Mouse (Mus musculus): ENCODE data around the gene Ppm1m. TPM values are rescaled to one million over a fixed set of nuclear protein-coding genes. Genes with fewer than 3 reads are reported as not detected.
"Not testable (repeated sequence)": the region's sequence is repeated elsewhere in the genome, so short reads cannot be mapped to it uniquely, and the experiment has no call there.

Gene Ppm1m
- polyA plus RNA-seq, 1 experiment, result 14.6 TPM

DNA sequence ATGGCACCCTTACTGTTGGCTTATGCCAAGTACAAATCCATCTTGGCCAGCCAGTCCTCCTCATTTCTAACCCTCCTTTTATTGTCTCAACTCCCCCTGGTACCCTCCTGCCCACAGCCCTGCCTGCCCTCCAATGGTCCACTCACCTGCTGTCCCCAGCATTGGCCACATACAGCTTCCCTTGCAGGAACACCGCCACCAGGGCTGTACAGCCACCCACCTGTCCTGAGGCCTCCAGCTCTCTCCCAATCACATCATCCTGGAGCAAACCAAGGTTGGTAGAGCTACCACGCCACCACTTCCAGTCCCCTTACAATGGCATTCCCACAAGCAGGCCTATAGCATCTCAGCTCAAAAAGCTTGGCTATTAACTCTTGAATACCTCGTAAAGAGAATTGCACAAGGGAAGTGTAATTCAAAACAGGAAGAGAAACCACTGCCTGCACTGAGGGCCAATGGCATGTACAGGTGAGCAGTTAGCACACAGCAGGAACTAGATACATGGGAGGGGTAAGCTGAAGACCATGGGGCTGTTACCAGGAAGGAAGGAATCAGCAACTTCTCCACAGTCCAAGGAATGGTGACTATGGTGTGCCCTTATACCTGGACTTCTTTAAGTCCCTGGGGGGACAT, 2.3 kb downstream of the Ppm1m start:
- no peak for DNase-seq (ENCODE audit: low read depth, low spot score)
- WGBS, result 70% methylated on average over 3 of the region's 3 CpGs

DNA sequence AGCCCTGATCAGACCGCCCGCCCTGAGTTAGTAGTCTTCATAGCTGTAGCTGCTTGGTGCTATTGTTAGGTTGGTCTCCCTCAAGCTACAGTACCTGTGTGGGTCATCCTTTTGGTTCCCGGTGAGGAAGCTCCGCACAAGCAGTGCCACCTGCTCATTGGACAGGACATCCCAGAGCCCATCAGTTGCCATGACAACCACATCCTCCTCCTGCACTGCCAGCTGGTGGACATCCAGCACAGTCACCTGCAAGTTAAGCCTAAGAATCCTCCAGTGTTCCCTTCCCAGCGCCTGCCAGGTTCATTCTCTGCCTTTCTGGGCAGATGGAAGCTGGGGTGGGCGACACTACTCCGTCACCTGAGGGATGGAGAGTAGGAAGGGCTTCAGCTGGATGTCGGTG, 3.9 kb downstream of the Ppm1m start:
- no peak for DNase-seq (ENCODE audit: low read depth, low spot score)
- WGBS, result 85% methylated on average over 8 of the region's 8 CpGs

DNA sequence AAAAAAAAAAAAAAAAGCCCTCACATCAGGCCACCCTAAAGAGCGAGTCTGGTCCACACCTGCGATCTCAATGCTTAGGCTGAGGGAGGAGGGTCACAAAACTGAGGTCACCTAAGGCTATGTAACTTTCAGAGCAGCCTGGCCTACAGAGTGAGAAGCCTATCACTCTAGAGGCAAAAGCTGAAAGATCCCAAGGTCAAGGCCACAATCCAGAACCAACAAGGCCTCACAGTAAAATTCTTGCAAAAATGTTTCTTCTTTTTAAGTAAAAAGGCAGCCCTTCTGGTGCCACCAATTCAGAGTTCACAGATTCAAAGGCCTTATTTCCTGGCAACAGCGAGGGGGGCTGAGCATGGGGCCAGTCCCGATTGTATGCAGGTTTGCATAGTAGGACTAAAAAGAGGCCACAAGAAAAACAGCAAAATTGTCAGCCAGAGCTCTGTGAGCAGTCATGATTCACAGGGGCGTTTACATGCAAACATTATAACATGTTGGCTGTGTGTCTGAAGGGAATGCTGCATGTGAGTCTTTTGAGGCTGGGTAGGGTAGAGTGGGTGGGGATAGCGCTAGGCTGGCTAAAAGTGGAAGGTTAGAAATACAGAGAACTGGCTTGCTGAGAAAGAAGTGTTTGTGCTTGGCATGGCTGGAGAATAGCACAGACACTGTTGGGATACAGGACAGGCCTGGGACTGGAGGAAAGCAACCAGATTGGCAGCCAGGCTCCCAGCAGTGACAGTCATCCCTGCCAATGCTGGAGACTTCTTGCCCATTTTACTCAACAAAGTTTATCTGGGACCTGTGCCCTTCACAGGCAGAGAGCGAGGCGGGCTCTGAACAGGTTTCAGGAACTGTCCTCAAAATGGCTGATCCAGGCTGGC, 5.4 kb downstream of the Ppm1m start:
- 85% methylated on average over 8 of the region's 8 CpGs for WGBS

DNA sequence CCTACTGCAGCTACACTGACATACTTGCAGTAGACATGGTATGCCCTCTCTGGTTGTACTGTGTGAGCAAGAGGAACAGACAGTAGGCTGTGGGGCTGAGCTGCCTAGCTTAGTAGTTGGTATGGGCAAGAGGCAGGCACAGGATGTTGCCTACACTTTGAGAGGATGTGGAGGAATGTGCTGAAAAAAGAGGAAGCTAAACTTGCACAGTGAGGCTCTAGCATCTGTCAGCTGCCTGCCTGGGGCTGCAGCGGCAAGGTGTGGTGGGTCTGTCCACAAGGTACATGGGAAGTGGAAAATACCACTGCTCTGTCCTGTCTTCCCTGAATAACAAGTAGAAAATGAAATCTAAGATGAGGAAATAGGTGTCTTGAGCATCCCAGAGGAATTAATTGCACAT, 6.5 kb downstream of the Ppm1m start:
- DNase-seq (ENCODE audit: low read depth, low spot score), result no peak
- 86% methylated on average over 1 of the region's 1 CpGs for WGBS

More for the DNA sequence above, 5.4 kb downstream of the Ppm1m start:
- DNase-seq (ENCODE audit: low read depth, low spot score), result no peak

DNA sequence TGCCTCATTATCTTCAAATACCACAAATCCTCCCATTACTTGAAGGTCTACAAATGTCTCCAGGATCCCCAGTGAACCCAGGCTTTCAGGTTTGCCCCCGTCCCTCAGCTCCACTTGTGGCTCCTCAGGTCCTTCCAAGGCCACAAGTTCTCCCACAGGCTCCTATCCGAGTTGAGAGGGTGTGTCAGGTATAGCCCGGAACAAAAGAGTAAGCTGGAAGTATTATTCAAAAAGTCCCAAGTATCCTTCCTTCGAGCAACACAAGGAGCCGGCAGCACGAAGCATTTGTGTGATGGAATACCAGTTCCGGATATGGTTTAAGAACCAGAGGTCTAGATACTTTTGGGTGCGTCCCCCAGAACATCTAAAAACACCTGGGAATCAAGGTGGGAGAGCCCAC, 7.5 kb downstream of the Ppm1m start:
- DNase-seq (ENCODE audit: low read depth, low spot score), result no peak
- WGBS, result 91% methylated on average over 8 of the region's 8 CpGs

DNA sequence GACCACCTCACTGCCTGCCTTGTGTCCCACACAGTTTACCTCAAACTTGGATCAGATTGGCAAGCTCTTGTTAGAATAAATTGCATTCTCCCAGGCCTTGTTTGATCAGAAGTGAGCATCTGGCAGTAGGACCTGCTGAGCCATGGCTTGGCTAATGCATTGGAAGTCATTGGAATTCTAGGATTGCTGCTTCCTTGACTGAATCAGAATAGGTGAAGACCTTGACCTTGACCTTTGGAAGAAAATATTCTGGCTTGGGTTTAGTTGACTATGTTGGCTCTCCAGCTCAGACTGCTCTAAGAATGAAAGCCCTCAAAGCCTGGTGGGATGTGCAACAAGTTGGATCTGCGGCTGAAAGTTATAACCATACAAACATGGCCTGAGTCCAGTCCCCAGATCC, 8.2 kb downstream of the Ppm1m start:
- WGBS, result 79% methylated on average over 1 of the region's 1 CpGs
- no peak for DNase-seq (ENCODE audit: low read depth, low spot score)

DNA sequence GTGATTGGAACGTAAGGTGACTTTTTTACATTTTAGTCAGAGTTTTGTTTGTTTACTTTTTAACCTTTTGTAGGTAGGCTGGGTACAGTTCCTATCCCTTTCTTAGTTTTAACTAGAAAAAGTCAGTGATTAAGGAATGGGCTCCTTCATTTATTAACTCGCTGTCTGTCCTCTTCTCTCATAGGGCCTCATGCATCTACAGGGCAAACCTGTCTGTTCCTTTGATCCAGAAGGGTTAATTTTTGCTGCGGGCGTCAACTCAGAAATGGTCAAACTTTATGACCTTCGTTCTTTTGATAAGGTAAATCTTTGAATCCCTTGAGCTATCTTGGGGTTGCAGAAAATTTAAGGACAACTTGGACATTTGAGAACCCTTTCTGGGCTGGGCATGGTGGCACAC, 15.6 kb downstream of the Ppm1m start:
- DNase-seq (ENCODE audit: low read depth, low spot score), result no peak
- whole genome bisulfite sequencing, result 67% methylated on average over 5 of the region's 5 CpGs

DNA sequence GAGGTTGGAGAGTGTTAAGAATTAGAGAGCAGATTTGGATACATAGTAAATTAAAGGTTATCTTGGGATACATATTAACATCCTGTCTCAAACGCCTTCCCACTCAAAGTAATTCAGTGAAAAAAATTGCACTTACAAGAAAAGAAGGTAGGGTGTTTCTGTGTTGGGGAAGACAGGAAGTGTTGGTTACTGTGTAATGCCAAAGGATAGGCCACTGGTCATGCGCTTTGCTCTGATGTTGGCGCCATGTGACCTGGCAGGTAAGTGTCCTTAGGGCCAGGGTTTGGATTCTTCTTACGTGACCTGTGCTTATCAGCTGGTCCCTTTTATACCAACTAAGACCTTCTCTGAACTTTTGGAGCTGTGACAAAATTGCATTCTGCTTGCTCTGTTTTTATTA, 17.4 kb downstream of the Ppm1m start:
- DNase-seq (ENCODE audit: low read depth, low spot score), result no peak
- WGBS, result 82% methylated on average over 4 of the region's 4 CpGs

DNA sequence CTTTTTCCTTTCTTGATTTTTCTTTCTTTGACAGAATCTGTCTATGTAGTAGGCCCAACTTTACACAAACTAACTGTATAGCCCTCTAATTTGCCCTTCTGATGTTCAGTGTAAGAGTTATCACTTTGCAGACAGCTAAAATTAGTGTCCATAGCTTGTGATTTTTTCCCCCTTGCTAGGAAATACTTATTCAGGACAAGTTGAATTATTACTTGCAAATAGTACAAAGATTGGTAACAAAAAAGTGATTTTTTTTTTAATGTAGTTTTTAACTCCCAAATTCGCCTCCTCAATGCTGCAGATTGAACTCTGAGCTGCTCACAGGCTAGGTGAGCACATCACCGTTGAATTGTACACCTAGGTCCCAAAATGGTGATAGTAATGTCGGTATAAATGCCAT, 19.6 kb downstream of the Ppm1m start:
- WGBS, result 90% methylated on average over 3 of the region's 3 CpGs
- no peak for DNase-seq (ENCODE audit: low read depth, low spot score)

DNA sequence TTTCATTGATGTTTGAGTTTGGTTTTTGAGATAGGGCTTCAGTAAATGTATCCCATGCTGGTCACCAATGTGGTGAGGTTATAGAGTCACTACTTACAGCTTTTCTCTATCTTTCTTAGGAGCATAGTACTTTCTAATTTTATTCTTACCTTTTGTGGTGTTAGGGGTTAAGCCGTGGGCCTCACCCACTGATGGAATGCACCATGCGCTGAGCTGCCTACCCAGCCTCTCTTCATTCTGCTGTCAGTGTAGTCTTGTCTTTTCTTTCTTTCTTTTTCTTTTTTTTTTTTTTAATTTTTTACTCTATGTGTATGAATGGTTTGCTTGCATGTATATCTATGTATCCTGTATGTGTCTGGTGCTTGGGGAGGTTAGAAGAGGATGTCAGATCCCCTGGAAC, 20.1 kb downstream of the Ppm1m start:
- DNase-seq (ENCODE audit: low read depth, low spot score), result no peak
- WGBS, result 57% methylated on average over 2 of the region's 2 CpGs

DNA sequence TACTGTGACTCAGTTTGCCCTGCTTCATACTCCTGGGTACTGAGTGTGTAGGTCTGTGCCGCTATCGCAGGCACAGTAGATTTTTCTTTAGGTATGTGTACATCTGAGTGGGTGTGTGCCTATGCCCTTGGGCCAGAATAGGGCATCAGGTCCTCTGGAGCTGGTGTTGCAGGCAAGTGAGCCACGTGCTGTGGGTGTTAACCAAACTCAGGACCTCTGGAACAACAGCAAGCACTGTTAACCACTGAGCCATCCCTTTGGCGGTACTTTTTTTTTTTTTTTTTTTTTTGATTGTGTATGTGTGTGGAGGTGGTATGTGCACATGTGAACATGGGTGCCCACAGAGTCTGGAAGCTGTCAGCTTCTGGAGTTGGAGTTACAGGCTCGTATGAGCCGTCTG, 21.7 kb downstream of the Ppm1m start:
- no peak for DNase-seq (ENCODE audit: low read depth, low spot score)
- 78% methylated on average over 6 of the region's 6 CpGs for WGBS

DNA sequence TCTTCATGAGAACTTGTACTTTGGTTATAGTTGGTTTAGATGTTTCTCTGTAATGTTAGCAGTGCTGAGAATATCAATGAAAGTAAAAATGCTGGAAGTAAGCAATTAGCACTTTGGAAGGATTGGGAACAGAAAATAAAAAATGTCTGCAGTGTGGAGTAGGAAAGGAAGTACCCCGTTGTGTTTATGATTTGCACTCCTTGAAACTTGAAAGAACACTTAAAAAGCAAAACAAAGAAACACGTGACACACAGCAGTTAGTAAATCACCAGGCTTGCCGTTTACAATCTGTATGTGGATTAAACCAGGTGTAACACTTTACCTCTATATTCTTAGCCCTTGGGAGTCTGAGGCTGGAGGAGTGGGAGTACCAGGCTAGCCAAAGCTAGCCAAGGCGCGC, 22.8 kb downstream of the Ppm1m start:
- no peak for DNase-seq (ENCODE audit: low read depth, low spot score)
- 54% methylated on average over 5 of the region's 5 CpGs for WGBS

DNA sequence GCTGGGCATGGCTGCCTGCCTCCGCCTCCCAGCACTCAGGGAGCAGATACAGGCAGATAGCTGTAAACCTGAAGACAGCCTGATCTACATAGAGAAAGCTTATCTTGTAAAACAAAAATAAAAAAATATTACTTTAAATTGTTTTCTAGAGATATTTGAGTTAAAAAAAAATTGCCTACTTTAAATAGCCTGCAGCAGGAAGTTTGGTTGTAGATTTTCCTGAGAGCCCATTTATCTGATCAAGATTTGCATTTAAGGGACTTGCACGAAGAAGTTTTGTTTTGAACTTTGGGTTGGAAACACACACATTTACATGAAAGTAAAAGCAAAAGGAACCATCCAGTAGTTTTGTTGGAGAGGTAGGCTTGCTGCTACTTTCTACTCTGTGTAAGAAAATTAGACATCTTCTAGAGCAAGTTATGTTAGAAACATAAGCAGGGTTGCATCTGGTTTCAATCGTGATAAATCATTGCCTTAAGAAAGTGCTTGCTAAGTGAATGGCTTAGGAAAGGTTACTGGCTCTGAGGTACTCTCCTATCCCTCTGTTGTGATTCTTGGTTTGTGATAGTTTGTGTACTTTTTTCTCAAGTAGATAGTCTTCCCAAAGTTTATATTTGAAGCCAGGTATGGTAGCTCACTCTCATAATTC, 23.9 kb downstream of the Ppm1m start:
- 30% methylated on average over 3 of the region's 3 CpGs for whole genome bisulfite sequencing
- no peak for DNase-seq (ENCODE audit: low read depth, low spot score)

DNA sequence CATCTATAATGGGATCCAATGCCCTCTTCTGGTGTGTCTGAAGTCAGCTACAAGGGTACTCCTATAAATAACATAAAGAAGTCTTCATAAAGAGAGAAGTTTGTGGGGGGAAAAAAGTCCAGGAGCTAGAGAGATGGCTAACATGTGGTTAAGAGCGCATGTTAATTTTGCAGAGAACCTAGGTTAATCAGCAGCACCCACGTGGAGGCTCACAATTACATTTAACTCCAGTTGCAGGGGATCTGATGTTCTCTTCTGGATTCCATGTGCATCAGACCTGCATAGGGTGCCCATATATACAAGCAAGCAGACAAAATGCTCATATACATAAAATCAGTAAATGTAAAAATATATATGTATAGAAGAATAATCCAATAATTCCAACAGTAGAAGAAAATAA, 26.2 kb downstream of the Ppm1m start:
- WGBS, result 24% methylated on average over 2 of the region's 2 CpGs
- DNase-seq (ENCODE audit: low read depth, low spot score), result no peak

DNA sequence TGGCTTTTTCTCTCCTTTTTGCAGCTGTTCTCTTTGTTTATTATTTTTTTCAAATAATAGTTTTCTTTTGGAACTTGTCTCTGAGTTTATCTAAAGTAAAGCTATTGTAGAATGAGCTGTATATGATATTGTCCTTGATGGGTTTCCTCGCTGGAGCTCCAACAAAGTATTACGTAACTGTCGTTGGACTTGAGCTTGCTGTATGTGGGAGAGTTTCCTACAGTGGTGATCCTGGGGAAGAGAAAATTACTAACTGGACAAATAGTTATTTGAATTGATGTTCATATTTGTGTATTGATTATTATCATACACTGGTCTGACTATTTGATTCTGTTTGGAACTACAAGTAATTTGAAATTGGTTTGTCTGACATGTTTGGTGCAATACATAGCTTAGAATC, 27.0 kb downstream of the Ppm1m start:
- WGBS, result under 1% methylated on average over 3 of the region's 3 CpGs
- DNase-seq (ENCODE audit: low read depth, low spot score), result no peak

DNA sequence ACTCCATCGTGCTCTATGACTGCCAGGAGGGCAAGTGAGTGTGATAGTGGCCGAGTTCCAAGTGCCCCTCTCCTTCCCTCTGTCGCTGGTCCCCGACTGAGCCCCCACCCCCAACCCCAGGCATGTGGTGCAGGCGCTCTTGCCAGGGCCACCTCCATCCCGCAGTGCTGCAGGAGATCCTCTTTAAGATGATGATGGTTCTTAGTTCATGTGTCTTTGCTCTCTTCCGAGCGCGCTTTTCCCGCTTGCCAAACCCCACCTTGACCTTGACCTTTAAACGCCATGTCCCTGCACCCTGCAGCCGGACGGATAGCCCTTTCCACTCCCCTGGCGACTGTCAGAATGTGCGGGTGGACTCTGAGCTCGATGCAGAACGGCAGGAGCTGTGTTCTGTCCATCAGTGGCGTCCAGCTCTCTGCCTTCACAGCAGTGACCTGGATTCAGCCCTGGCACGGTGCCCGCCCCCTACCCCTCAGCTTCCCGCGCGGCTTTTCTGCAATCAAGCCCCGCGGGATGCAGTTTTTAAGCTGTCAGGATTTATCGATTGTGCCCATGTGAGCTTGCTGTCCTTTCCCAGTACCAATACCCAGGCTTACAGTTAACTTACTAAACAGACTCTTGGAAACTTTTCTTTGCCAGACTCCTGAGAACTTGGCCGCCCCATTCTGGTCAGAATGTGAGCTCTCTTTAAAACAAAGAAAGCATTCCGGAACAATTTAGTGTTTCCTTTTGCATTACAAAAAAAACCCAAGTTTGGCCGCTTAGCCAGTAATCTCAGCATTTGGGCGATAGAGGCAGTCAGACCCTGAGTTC, 28.0 kb downstream of the Ppm1m start:
- under 1% methylated on average over 30 of the region's 30 CpGs for WGBS
- DNase-seq (ENCODE audit: low read depth, low spot score), result no peak

DNA sequence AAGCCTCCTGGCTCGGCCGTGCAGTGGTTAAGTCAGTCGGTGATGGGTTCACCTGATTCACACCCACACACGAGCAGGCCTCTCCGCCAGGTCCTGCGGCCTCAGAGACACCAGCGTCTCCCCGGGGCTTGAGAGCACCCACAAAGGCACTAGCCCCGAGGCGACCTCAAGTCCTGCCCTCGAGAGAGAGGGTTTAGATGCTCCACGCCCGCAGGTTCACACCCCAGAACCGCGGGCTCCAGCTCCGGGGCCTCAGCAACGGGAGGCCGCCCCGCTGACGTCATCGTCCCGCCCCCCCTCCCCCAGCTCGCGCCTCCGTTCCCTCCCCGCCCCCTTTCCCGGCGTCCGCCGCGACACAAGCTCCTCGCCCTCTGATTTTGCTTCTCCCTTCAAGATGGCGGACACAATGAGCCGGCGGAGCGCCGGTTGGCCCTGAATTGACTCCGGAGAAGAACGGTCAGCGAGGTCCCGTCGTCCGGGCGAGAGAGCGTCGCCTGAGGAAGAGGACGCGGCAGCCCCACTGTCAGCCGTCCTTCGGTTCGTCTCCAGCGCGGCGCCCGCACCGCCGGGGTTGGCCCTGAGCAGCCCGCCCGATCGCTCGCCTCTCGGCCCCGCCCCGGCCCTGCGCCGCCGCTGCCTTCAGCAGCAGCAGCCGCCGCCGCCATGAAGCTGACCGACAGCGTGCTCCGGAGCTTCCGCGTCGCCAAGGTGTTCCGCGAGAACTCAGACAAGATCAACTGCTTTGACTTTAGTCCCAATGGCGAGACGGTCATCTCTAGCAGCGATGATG, 28.8 kb downstream of the Ppm1m start, which contains the start of gene Wdr82:
Wdr82 (plus strand) TSS at position 373 of the 790 bp plus-strand sequence.
- DNase-seq (ENCODE audit: low read depth, low spot score), result peak; percentile 76
- WGBS, result under 1% methylated on average over 81 of the region's 81 CpGs

DNA sequence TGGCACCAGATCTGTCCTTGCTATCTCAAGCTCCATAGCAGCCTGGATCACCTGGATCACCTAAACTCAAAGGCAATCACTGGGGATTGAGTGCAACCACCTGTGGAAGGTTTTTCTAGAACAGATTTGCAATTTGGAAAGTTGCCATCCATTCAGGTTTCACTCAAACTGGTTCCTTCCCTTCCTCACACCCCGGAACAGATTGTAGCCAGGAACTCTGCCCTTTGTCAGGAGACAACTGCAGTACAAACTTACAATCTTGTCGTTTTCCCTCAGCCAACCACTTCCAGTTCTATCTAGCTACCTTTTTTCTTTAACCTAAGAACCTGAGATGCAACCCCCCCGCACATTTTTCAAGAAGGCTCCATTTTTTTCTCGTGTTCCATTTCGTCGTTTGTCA, 29.6 kb downstream of the Ppm1m start:
- WGBS, result 26% methylated on average over 6 of the region's 6 CpGs
- no peak for DNase-seq (ENCODE audit: low read depth, low spot score)

DNA sequence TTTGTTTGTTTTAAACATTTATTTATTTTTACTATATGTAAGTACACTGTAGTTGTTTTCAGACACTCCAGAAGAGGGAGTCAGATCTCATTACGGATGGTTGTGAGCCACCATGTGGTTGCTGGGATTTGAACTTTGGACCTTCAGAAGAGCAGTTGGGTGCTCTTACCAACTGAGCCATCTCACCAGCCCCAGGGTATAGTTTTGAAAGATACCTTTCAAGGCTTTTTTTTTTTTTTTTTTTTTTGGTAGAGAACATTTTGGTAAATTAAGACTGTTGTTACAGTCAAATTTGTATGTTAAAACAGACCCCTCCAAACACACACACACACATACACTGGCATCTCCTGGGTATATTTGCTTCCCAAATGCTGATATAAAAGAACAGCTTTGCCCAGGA, 30.5 kb downstream of the Ppm1m start:
- not testable (repeated sequence) for DNase-seq (ENCODE audit: low read depth, low spot score)
- WGBS, result 44% methylated on average over 1 of the region's 1 CpGs

All from large intestine, adult 2 months (tissue).